Mouse (Mus musculus) neural tube, embryonic 13.5 days (tissue): ENCODE measurements around the gene Mrpl27. TPM values are rescaled to one million over a fixed set of nuclear protein-coding genes. Genes with fewer than 3 reads are reported as not detected.
"Not testable (repeated sequence)": the region's sequence is repeated elsewhere in the genome, so short reads cannot be mapped to it uniquely, and the experiment has no call there.

Experiments
- ATAC-seq: fragments of 200-750 bp; cut with Nextera tagmentation; 2 replicates; pipeline ENCODE4 v1.8.0; 2017; ENCODE audit warnings: low read depth, mild to moderate bottlenecking, moderate TSS enrichment, moderate library complexity
- H3K27ac ChIP-seq: fragments of 300-500 bp; sonication (generic); replicated peaks from 2 replicates; pipeline ENCODE4 v1.5.1; 2015; ENCODE audit warnings: moderate library complexity, mild to moderate bottlenecking, inconsistent platforms
- H3K27me3 ChIP-seq: fragments of 300-500 bp; sonication (generic); 2 replicates; pipeline ENCODE4 v1.6.1; 2015; ENCODE audit warnings: mild to moderate bottlenecking, inconsistent platforms
- H3K36me3 ChIP-seq: fragments of 300-500 bp; sonication (generic); 2 replicates; pipeline ENCODE4 v1.6.1; 2015; ENCODE audit warnings: mild to moderate bottlenecking, inconsistent platforms
- H3K4me1 ChIP-seq: fragments of 300-500 bp; sonication (generic); replicated peaks from 2 replicates; pipeline ENCODE4 v1.6.1; 2015; ENCODE audit warnings: inconsistent platforms
- H3K4me2 ChIP-seq: fragments of 300-500 bp; sonication (generic); 2 replicates; pipeline ENCODE4 v1.6.1; 2015; ENCODE audit warnings: inconsistent platforms, mild to moderate bottlenecking, moderate library complexity
- H3K4me3 ChIP-seq: fragments of 300-500 bp; sonication (generic); 2 replicates; pipeline ENCODE4 v1.5.1; 2015; ENCODE audit warnings: mild to moderate bottlenecking, inconsistent platforms
- H3K9ac ChIP-seq: fragments of 300-500 bp; sonication (generic); 2 replicates; pipeline ENCODE4 v1.6.1; 2015; ENCODE audit warnings: moderate library complexity, mild to moderate bottlenecking, inconsistent platforms
- H3K9me3 ChIP-seq: fragments of 300-500 bp; sonication (generic); 2 replicates; pipeline ENCODE4 v1.6.1; 2016; ENCODE audit warnings: inconsistent platforms
- WGBS: fragments of 180-500 bp; shearing (Covaris S2); methylation state at CpG from one replicate; pipeline ENCODE4 v1.1.7; 2015; 5-methylcytosine and 5-hydroxymethylcytosine counted together
- polyA plus RNA-seq: library from polyadenylated mRNA; unstranded; fragments of >200 nt; fragmentation: Nextera tagmentation; extraction: Ambion mirVana; gene quantifications from 2 replicates; pipeline ENCODE4 v1.2.1, GENCODE M21; 2015

Gene Mrpl27
- polyA plus RNA-seq, 1 experiment from 2014 or later, result 144 TPM

DNA sequence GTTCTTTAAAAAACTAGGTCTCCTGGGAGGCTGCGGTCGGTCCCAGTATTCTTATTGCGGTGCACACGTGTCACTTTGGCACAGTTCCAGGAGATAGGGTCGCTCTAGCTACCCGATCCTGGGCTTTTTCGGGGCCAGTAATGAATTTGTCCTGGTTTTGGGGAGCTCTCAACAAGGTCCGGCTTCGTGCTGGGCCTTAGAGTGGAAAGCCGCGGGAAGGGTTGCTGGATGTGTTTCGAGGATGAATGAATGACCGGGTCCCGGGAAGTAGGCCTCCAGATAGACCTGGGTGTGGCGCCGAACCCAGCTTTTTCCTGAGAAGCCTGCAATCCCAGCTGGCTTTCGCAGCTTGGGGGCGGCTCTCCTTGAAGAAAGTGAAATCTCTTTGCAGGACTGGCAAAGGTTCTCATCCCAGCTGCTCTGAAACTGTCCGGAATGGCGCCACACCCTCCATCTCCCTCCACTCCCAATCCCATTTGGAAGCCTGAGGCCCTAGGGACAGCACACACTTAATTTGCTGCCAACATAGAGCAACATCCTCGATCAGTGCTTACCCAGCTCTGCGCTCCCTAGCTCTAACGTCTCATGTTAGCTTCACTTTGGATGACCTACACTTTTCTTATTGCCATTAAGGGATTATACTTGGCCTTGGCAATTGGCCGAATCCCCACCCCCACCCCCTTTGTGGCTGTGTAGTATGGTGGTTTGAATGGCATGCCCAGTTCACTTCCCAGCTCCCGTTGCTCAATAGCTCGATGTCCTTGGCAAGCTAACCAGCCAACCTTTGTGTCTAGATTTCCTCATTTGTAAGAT lies 23.2 kb upstream of the Mrpl27 start:
- H3K9ac ChIP-seq, result peak overlapping the region; percentile 93
- peak overlapping the region; percentile 88 for H3K4me3 ChIP-seq
- 13% methylated on average over 26 of the region's 26 CpGs for WGBS
- H3K27me3 ChIP-seq, result no peaks in the 10 kb centered on the region
- ATAC-seq, result peak; percentile 54; the same call in 1 of the 2 replicates
- H3K36me3 ChIP-seq, result peaks cover 38% of the 10 kb centered on the region
- no peaks in the 10 kb centered on the region for H3K9me3 ChIP-seq
- H3K4me1 ChIP-seq, result peaks cover 15% of the 10 kb centered on the region
- peak overlapping the region; percentile 55 for H3K27ac ChIP-seq
- peak overlapping the region; percentile 98 for H3K4me2 ChIP-seq

DNA sequence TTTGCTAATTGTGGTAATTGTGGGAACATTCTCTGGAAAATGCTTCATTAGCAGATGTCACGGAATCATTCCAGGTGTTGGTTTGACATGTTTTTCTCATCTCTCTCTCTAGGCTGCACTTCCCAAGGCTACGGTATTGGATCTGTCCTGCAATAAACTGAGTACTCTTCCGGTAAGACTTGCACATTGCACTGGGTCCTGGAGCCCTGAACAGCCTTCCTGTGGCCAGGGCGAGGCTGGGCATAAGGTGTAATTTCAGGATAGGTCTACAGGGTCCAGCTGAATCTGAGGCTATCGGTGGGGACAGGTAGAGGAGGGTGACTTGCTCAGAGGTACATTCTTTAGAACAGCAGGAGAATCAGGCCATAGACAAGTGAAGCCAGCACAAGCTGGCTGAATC lies 21.6 kb upstream of the Mrpl27 start:
- WGBS, result 92% methylated on average over 5 of the region's 5 CpGs
- Histone ChIP-seq H3K9ac (no peak overlapping the region), H3K27me3 (no peaks in the 10 kb centered on the region), H3K4me1 (peaks cover 15% of the 10 kb centered on the region), H3K36me3 (peaks cover 54% of the 10 kb centered on the region), H3K4me3 (no peak overlapping the region), H3K27ac (no peak overlapping the region), H3K9me3 (no peaks in the 10 kb centered on the region), H3K4me2 (no peak overlapping the region)
- ATAC-seq, result no peak

DNA sequence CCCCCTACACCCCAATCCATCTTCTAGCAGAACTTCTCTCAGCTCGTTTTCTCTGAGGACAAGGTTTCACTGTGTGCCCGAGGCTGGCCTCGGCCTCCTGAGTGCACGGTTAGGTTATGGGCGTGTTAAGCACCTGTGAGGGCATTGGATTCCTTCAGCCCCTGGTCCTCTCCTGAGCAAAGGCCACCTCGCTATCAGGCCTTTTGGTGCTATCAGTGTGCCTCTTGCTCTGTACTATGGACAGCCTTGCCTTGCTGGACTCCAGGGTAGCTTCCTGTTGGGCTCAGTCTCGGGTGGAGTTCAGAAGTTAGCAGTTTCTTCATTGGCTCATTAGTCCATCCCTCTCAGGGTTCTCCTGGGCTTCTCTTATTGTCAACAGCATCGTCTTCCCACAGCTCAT lies 20.6 kb upstream of the Mrpl27 start:
- H3K27me3 ChIP-seq, result no peaks in the 10 kb centered on the region
- H3K9me3 ChIP-seq, result no peaks in the 10 kb centered on the region
- peaks cover 15% of the 10 kb centered on the region for H3K4me1 ChIP-seq
- no peak overlapping the region for H3K9ac ChIP-seq
- H3K27ac ChIP-seq, result no peak overlapping the region
- H3K4me3 ChIP-seq, result no peak overlapping the region
- peaks cover 64% of the 10 kb centered on the region for H3K36me3 ChIP-seq
- 87% methylated on average over 8 of the region's 8 CpGs for WGBS
- no peak for ATAC-seq
- H3K4me2 ChIP-seq, result no peak overlapping the region

DNA sequence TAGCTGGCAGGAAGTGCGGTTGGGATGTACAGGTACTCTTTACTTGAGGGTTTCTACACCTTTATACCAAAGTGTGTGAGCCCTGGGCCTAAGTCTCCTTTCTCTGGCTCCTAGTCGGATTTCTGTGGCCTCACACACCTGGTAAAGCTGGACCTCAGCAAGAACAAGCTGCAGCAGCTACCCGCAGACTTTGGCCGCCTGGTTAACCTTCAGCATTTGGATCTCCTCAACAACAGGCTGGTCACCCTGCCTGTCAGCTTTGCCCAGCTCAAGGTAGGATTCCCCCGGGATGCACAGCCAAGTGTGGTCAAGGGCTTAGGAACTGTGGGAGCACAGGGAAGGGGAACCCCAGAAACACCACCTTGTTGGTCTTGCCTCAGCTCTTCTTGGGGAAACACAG lies 19.1 kb upstream of the Mrpl27 start:
- Histone ChIP-seq H3K9me3 (no peaks in the 10 kb centered on the region), H3K4me1 (peaks cover 15% of the 10 kb centered on the region), H3K4me3 (no peak overlapping the region), H3K27ac (no peak overlapping the region), H3K9ac (no peak overlapping the region), H3K4me2 (no peak overlapping the region), H3K27me3 (no peaks in the 10 kb centered on the region), H3K36me3 (peaks cover 78% of the 10 kb centered on the region)
- 89% methylated on average over 5 of the region's 5 CpGs for WGBS
- no peak for ATAC-seq

DNA sequence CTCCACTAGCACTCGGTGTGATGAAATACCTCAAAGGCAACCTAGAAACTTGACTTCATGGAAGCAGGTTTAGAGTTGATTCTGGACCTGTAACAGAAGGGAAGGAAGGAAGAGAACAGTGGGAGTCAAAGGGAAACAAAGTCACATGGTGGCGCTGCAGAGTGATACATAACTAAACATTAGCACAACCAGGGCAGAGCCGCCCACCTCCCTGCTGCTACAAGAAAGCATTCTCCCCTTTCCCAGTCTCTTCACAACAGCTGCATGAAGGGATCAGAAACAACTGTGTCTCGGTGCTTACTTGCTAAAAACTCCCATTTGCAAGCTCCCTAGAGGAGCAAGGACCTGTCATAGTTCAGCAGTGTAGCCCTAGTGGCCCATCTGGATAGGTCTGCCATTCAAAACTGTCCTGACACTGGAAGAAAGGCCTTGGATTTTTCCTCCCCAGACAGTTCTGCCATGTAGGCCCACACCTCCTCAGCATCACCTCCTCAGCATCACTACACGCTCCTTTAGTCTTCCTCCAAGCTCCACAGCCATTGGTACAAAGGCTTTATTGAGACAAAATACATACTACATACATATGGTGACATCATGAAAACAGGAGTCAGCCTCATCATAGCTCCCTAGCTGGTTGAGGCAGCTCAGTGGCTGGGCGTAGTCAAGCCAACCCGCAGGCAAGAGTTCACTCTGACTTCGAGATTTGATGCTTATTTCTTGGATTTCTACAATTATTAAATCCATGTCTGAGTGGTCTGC lies 8.9 kb upstream of the Mrpl27 start:
- no peak overlapping the region for H3K4me2 ChIP-seq
- no peaks in the 10 kb centered on the region for H3K27me3 ChIP-seq
- no peak for ATAC-seq
- H3K27ac ChIP-seq, result no peak overlapping the region
- H3K9ac ChIP-seq, result no peak overlapping the region
- 88% methylated on average over 8 of the region's 8 CpGs for WGBS
- H3K36me3 ChIP-seq, result peaks cover 81% of the 10 kb centered on the region
- H3K4me3 ChIP-seq, result no peak overlapping the region
- H3K9me3 ChIP-seq, result no peaks in the 10 kb centered on the region
- no peaks in the 10 kb centered on the region for H3K4me1 ChIP-seq

DNA sequence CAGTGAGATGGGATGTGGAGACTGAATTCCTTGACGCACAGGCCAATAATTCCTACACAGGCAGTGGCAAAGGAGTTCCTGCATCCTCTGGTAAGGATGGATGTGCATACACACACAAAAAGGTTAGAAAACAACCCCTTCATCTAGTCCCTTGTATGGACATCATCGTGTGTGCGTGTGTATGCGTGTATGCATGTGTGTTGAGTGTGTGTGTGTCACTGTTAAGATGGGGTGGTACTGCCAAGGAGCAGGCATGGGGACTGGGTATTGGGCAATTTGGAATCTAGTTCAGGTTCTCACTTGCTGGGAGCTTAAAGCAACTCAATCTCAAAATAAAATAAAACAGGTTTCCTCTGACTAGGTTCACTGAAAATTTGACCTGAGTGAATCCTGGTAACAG lies 7.1 kb upstream of the Mrpl27 start:
- Histone ChIP-seq H3K36me3 (peaks cover 72% of the 10 kb centered on the region), H3K4me3 (no peak overlapping the region), H3K27me3 (no peaks in the 10 kb centered on the region), H3K4me1 (no peaks in the 10 kb centered on the region), H3K4me2 (no peak overlapping the region), H3K9ac (no peak overlapping the region), H3K9me3 (no peaks in the 10 kb centered on the region), H3K27ac (no peak overlapping the region)
- ATAC-seq, result no peak
- 97% methylated on average over 4 of the region's 4 CpGs for WGBS

DNA sequence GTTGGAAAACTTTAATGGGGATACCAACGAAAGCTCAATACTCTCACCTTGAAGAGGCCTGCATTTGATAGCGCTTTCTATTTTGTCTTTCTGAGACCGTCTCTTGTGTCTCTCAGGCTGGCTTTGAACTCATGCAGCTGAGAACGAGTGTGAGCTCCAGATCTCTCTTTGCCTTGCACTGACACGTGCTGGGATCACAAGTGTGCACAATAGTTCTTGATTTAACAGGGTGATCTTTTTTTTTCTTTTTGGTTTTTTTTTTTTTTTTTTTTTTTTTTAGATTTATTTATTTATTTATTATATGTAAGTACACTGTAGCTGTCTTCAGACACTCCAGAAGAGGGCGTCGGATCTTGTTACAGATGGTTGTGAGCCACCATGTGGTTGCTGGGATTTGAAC lies 2.3 kb upstream of the Mrpl27 start:
- peaks cover 29% of the 10 kb centered on the region for H3K36me3 ChIP-seq
- not testable (repeated sequence) for H3K9me3 ChIP-seq, ATAC-seq, H3K9ac ChIP-seq, H3K27me3 ChIP-seq, H3K4me2 ChIP-seq, H3K27ac ChIP-seq, H3K4me3 ChIP-seq
- 92% methylated on average over 7 of the region's 7 CpGs for WGBS
- H3K4me1 ChIP-seq, result peaks cover 21% of the 10 kb centered on the region

DNA sequence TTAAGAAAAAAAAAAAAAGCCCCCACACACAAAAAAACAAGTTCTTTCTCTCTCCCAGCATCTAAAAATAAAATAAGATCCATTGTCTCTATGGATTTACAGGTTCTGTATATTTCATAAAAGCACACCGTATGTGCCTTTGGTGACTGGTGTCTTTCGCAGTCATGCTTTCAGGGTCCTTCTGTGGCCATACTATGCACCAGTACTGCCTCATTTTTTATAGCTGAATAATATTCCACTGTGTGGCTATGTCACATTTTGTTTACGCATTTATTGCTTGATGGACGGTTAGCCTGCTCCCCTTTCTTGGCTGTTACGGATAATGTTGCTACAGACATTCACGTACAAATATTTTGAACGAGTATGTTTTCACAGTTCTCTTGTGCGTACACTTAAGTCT lies 594 bp upstream of the Mrpl27 start:
- no peak for ATAC-seq
- Histone ChIP-seq H3K27ac (no peak overlapping the region), H3K4me3 (peak overlapping the region; percentile 64), H3K9me3 (no peaks in the 10 kb centered on the region), H3K4me2 (peak overlapping the region; percentile 84), H3K36me3 (peaks cover 27% of the 10 kb centered on the region), H3K9ac (no peak overlapping the region), H3K27me3 (no peaks in the 10 kb centered on the region), H3K4me1 (peaks cover 21% of the 10 kb centered on the region)
- WGBS, result 50% methylated on average over 8 of the region's 8 CpGs

DNA sequence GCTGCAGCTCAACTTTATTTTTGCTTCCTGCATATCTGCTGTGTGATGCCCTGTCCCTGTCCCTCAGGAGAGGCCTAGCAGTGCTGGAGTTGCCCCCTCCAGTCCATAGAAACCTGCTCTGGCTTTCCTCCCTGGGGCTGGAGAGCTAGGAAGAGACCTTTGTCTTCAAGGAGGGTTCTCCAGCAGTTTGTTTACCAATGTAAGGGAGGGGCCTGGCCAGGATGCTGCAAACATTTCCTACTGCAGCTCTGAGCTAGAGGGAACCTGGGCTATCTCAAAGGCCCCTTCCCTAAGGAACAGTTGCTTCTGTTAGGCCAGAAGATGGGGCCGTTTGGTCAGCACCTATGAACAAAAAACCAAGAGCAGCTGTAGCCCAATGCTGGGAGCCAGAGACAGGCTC lies 7.8 kb downstream of the Mrpl27 start:
- no peak overlapping the region for H3K27ac ChIP-seq

DNA sequence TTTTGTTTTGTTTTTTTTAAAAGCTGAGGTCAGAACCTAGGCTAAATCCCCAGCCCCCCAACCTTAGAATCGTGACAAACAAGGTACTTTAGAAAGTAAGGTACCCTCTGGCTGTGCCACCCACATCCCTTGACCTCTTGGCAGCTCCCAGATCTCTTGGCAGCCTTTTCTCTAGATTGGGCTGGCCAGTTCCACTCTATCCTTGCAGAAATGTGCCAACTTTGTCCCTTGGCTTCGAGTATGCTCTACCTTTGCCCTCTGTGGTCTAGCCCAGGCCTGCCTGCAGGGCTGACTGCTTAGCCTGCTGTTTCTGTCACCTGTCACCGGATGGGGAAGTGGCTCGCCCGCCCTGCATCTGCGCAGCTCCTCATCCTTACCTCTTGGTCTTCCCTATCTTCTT lies 11.7 kb downstream of the Mrpl27 start:
- Histone ChIP-seq H3K27ac (no peak overlapping the region), H3K4me1 (no peaks in the 10 kb centered on the region), H3K4me2 (no peak overlapping the region), H3K27me3 (no peaks in the 10 kb centered on the region), H3K36me3 (peaks cover 83% of the 10 kb centered on the region), H3K9ac (no peak overlapping the region), H3K4me3 (no peak overlapping the region), H3K9me3 (no peaks in the 10 kb centered on the region)
- ATAC-seq, result no peak
- WGBS, result 90% methylated on average over 6 of the region's 6 CpGs

More for the DNA sequence above, 7.8 kb downstream of the Mrpl27 start:
- Histone ChIP-seq H3K27me3 (no peaks in the 10 kb centered on the region), H3K4me2 (no peak overlapping the region), H3K36me3 (peaks cover 81% of the 10 kb centered on the region), H3K4me3 (no peak overlapping the region), H3K9me3 (no peaks in the 10 kb centered on the region), H3K4me1 (no peaks in the 10 kb centered on the region), H3K9ac (no peak overlapping the region)
- WGBS, result 63% methylated on average over 1 of the region's 1 CpGs
- no peak for ATAC-seq

DNA sequence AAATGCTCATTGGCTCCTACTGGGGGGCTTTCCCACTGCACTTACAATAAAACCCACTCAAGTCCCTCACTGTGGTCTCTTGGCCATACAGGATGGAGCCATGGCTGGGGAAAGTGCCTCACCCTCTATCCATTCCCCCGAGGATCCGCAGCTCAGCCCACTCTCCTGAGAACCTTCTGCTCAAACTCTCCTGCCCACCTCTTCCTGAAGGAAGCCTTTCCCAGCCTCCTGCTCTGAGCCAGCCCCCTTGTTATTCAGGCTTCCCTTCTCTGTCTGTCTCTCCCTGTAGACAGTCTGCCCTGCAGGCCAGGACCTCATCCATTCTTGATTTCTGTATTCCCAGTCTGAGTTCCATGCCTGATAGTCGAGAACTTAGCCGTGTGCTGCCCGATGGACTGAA lies 21.4 kb downstream of the Mrpl27 start:
- H3K9me3 ChIP-seq, result no peaks in the 10 kb centered on the region
- peak overlapping the region; percentile 82 for H3K4me2 ChIP-seq
- H3K27me3 ChIP-seq, result no peaks in the 10 kb centered on the region
- WGBS, result 81% methylated on average over 5 of the region's 5 CpGs
- peaks cover 6% of the 10 kb centered on the region for H3K36me3 ChIP-seq
- no peak for ATAC-seq
- no peak overlapping the region for H3K27ac ChIP-seq
- H3K4me1 ChIP-seq, result peaks cover 48% of the 10 kb centered on the region
- no peak overlapping the region for H3K9ac ChIP-seq
- H3K4me3 ChIP-seq, result no peak overlapping the region

DNA sequence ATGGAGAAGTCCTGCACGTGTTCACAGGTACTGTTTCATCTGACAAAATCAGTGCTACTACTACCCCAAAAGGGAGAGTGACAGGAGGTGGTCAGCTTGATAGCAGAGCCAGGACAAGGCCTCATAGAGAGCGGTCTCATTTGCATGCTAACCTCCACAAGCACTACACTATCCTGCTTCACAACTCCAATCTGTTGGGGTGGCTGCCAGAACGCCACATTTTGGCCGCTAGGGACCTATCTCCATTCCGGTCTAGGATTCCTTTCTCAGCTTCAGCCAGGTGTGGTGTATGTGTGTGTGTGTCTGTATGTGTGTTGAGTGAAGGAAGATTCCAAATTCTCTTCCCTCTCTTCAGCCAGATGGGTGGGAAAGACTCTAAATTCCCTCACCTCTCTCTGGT lies 21.9 kb downstream of the Mrpl27 start:
- no peak for ATAC-seq
- Histone ChIP-seq H3K9me3 (no peaks in the 10 kb centered on the region), H3K4me1 (peaks cover 48% of the 10 kb centered on the region), H3K4me2 (peak overlapping the region; percentile 82), H3K4me3 (no peak overlapping the region), H3K9ac (peak overlapping the region; percentile 38; the same call in 1 of the 2 replicates), H3K27me3 (no peaks in the 10 kb centered on the region), H3K27ac (no peak overlapping the region), H3K36me3 (peaks cover 2% of the 10 kb centered on the region)
- 88% methylated on average over 5 of the region's 5 CpGs for WGBS
